In genomic region chr11:102317298-102317900, GRCm38 (mm10) we compare ENCODE assay signal across 7 mouse cellular contexts. TPM values are rescaled to one million over a fixed set of nuclear protein-coding genes. Genes with fewer than 3 reads are reported as not detected.
DNase-seq lines count a peak whose midpoint lies in the region; ATAC-seq and TF ChIP-seq lines count a peak whose summit lies in the region.

No protein-coding gene starts in this region.

- peak; percentile 15 for ATAC-seq in forebrain, embryonic 12.5 days (ENCODE audit: low FRiP score)
- ATAC-seq in hindbrain, embryonic 11.5 days (ENCODE audit: low FRiP score) = peak; percentile 21; the same call in 1 of the 2 replicates

- H3K27ac ChIP-seq in ES-E14 (ENCODE audit: insufficient read depth, low read depth, low read length, poor library complexity, severe bottlenecking) = peak overlapping the region; percentile 97
- H3K27ac ChIP-seq in bone marrow, adult 2 months (ENCODE audit: control insufficient read depth, insufficient read depth, low read depth, low read length, poor library complexity) = peak overlapping the region; percentile 99
- peak overlapping the region; percentile 98 for H3K27ac ChIP-seq in forebrain, embryonic 12.5 days
- peak overlapping the region; percentile 99 for H3K27ac ChIP-seq in hindbrain, embryonic 11.5 days (ENCODE audit: low read depth, low read length)
- H3K27ac ChIP-seq in limb, embryonic 10.5 days = peak overlapping the region; percentile 100
- peak overlapping the region; percentile 100 for H3K27ac ChIP-seq in midbrain, embryonic 10.5 days (replicated peaks)

- H3K9me3 ChIP-seq in ES-E14 (ENCODE audit: control insufficient read depth, insufficient read depth, low read depth, low read length) = no peaks in the 10 kb centered on the region
- H3K9me3 ChIP-seq in forebrain, embryonic 12.5 days = no peaks in the 10 kb centered on the region
- H3K9me3 ChIP-seq in hindbrain, embryonic 11.5 days (ENCODE audit: control insufficient read depth, low read length) = no peaks in the 10 kb centered on the region
- H3K9me3 ChIP-seq in limb, embryonic 10.5 days (replicated peaks) = no peaks in the 10 kb centered on the region
- no peaks in the 10 kb centered on the region for H3K9me3 ChIP-seq in midbrain, embryonic 10.5 days (replicated peaks)

- peaks cover 4% of the 10 kb centered on the region; the same call in 1 of the 2 replicates for H3K27me3 ChIP-seq in forebrain, embryonic 12.5 days
- no peaks in the 10 kb centered on the region for H3K27me3 ChIP-seq in hindbrain, embryonic 11.5 days (ENCODE audit: control insufficient read depth, insufficient read depth, low read length)
- no peaks in the 10 kb centered on the region for H3K27me3 ChIP-seq in limb, embryonic 10.5 days (ENCODE audit: low read depth, poor library complexity, severe bottlenecking)
- 0 out of 2 replicates have a peak, but pooled peaks cover 5% of the 10 kb centered on the region for H3K27me3 ChIP-seq in midbrain, embryonic 10.5 days (ENCODE audit: low read depth, poor library complexity, severe bottlenecking)

- WGBS in bone marrow, adult 2 months = under 1% methylated on average over 86 of the region's 87 CpGs
- WGBS in forebrain, embryonic 12.5 days = under 1% methylated on average over 63 of the region's 87 CpGs
- WGBS in hindbrain, embryonic 11.5 days = under 1% methylated on average over 53 of the region's 87 CpGs
- WGBS in limb, embryonic 10.5 days = under 1% methylated on average over 77 of the region's 87 CpGs
- under 1% methylated on average over 74 of the region's 87 CpGs for WGBS in midbrain, embryonic 10.5 days

- in situ Hi-C loops in ES-E14 (cut with MboI; ENCODE audit: low sequenced_read_pairs in 2 of 2, unreplicated experiment in 2 of 2) = no loop called here

- peak overlapping the region; percentile 91 to 95 for H3K4me3 ChIP-seq in ES-E14 (ENCODE audit: insufficient read depth in 1 of 2, low read depth in 1 of 2, low read length in 2 of 2, poor library complexity in 1 of 2, severe bottlenecking in 1 of 2)
- H3K4me3 ChIP-seq in bone marrow, adult 2 months (replicated peaks; ENCODE audit: control insufficient read depth, low read depth, low read length) = peak overlapping the region; percentile 89
- peak overlapping the region; percentile 89 for H3K4me3 ChIP-seq in forebrain, embryonic 12.5 days (replicated peaks)
- peak overlapping the region; percentile 100 for H3K4me3 ChIP-seq in hindbrain, embryonic 11.5 days (ENCODE audit: low read depth, low read length)
- peak overlapping the region; percentile 100 for H3K4me3 ChIP-seq in limb, embryonic 10.5 days
- H3K4me3 ChIP-seq in midbrain, embryonic 10.5 days = peak overlapping the region; percentile 100

- TF ChIP-seq POLR2A in bone marrow, adult 2 months (IDR thresholded peaks at IDR 0.05; ENCODE audit: borderline replicate concordance, control insufficient read depth, low read depth, low read length) = no peak

- DNase-seq in ES-E14 (ENCODE audit: low read depth, low spot score) = no peak
- DNase-seq in hindbrain, embryonic 11.5 days (ENCODE audit: low spot score) = peak; percentile 83
- DNase-seq in limb, embryonic 10.5 days (ENCODE audit: low spot score) = peak; percentile 80
- DNase-seq in midbrain, embryonic 10.5 days (ENCODE audit: low spot score) = peak; percentile 74
- peak; percentile 49 to 66 for DNase-seq in spleen, postnatal 14 days (ENCODE audit: low spot score in 2 of 2)

- H3K4me2 ChIP-seq in forebrain, embryonic 12.5 days = peak overlapping the region; percentile 83
- peak overlapping the region; percentile 90 for H3K4me2 ChIP-seq in hindbrain, embryonic 11.5 days (replicated peaks; ENCODE audit: low read depth, low read length)

- H3K4me1 ChIP-seq in ES-E14 (ENCODE audit: control insufficient read depth in 2 of 2, insufficient read depth in 2 of 2, low read length in 2 of 2, poor library complexity in 1 of 2) = peaks cover 1 to 19% of the 10 kb centered on the region in 2 experiments; a peak in 2 of 4 replicates
- H3K4me1 ChIP-seq in bone marrow, adult 2 months (ENCODE audit: control insufficient read depth, insufficient read depth, low read length) = peaks cover 5% of the 10 kb centered on the region
- peaks cover 22% of the 10 kb centered on the region for H3K4me1 ChIP-seq in forebrain, embryonic 12.5 days
- peaks cover 2% of the 10 kb centered on the region; the same call in 1 of the 2 replicates for H3K4me1 ChIP-seq in hindbrain, embryonic 11.5 days (replicated peaks; ENCODE audit: control insufficient read depth, insufficient read depth, low read length)
- H3K4me1 ChIP-seq in limb, embryonic 10.5 days = peaks cover 35% of the 10 kb centered on the region
- peaks cover 38% of the 10 kb centered on the region for H3K4me1 ChIP-seq in midbrain, embryonic 10.5 days

- peaks cover 31% of the 10 kb centered on the region for H3K36me3 ChIP-seq in ES-E14 (ENCODE audit: control insufficient read depth, insufficient read depth, low read length, poor library complexity, severe bottlenecking)
- H3K36me3 ChIP-seq in forebrain, embryonic 12.5 days (replicated peaks) = peaks cover 33% of the 10 kb centered on the region
- H3K36me3 ChIP-seq in hindbrain, embryonic 11.5 days (ENCODE audit: control insufficient read depth, insufficient read depth, low read length) = 0 out of 2 replicates have a peak, but pooled peaks cover 3% of the 10 kb centered on the region
- peaks cover 35% of the 10 kb centered on the region for H3K36me3 ChIP-seq in limb, embryonic 10.5 days
- H3K36me3 ChIP-seq in midbrain, embryonic 10.5 days = peaks cover 33% of the 10 kb centered on the region

- H3K9ac ChIP-seq in ES-E14 (ENCODE audit: insufficient read depth, low read depth, low read length, poor library complexity, severe bottlenecking) = peak overlapping the region; percentile 99
- H3K9ac ChIP-seq in forebrain, embryonic 12.5 days = peak overlapping the region; percentile 100
- peak overlapping the region; percentile 100 for H3K9ac ChIP-seq in hindbrain, embryonic 11.5 days (ENCODE audit: low read depth, low read length)

- TF ChIP-seq CTCF in bone marrow, adult 2 months (IDR thresholded peaks at IDR 0.05; ENCODE audit: control insufficient read depth, insufficient read depth, low read length) = no peak

TF ChIP-seq in ES-E14, 5 proteins besides CTCF, POLR2A, EP300 and RAD21:
- no peak for TF ChIP-seq ZNF384 (IDR thresholded peaks at IDR 0.05; ENCODE audit: low read depth, low read length)
- TF ChIP-seq HCFC1 (IDR thresholded peaks at IDR 0.05; ENCODE audit: borderline replicate concordance, insufficient read depth, low read length) = no peak
- no peak for TF ChIP-seq CHD2 (IDR thresholded peaks at IDR 0.05; ENCODE audit: low read depth, low read length)
- no peak for TF ChIP-seq ZC3H11A (IDR thresholded peaks at IDR 0.05; ENCODE audit: borderline replicate concordance, low read depth, low read length)
- TF ChIP-seq MAFK (IDR thresholded peaks at IDR 0.05; ENCODE audit: insufficient read depth, low read depth, low read length) = no peak

RNA-seq across cellular contexts. Expression of gene Ubtf, which starts 2.1 kb away (rescaled TPM):
- 138 and 155 TPM in 2 replicates for total RNA-seq in ES-E14 (2012; rRNA removed)
- 95.0 and 126 TPM in 2 replicates for polyA plus RNA-seq in bone marrow, adult 2 months (2011; ENCODE audit: insufficient read depth, insufficient read length, low replicate concordance, missing spikeins)
- polyA plus RNA-seq in forebrain, embryonic 12.5 days (2016; fragmentation: Nextera tagmentation; extraction: Ambion mirVana) = 111 and 121 TPM in 2 replicates
- polyA plus RNA-seq in hindbrain, embryonic 11.5 days (2014; fragmentation: Nextera tagmentation; extraction: Ambion mirVana) = 82.1 and 83.4 TPM in 2 replicates
- 102 and 108 TPM in 2 replicates for polyA plus RNA-seq in limb, embryonic 10.5 days (2016; fragmentation: Nextera tagmentation; extraction: Ambion mirVana)
- polyA plus RNA-seq in midbrain, embryonic 10.5 days (2016; fragmentation: Nextera tagmentation; extraction: Ambion mirVana) = 89.6 and 90.3 TPM in 2 replicates

RNA-seq across cellular contexts. Expression of gene Atxn7l3, which starts 21.0 kb away (rescaled TPM):
- 55.4 and 60.4 TPM in 2 replicates for total RNA-seq in ES-E14 (2012; rRNA removed)
- 18.3 and 30.4 TPM in 2 replicates for polyA plus RNA-seq in bone marrow, adult 2 months (2011; ENCODE audit: insufficient read depth, insufficient read length, low replicate concordance, missing spikeins)
- polyA plus RNA-seq in forebrain, embryonic 12.5 days (2016; fragmentation: Nextera tagmentation; extraction: Ambion mirVana) = 22.4 and 22.6 TPM in 2 replicates
- 17.5 and 22.0 TPM in 2 replicates for polyA plus RNA-seq in hindbrain, embryonic 11.5 days (2014; fragmentation: Nextera tagmentation; extraction: Ambion mirVana)
- polyA plus RNA-seq in limb, embryonic 10.5 days (2016; fragmentation: Nextera tagmentation; extraction: Ambion mirVana) = 16.6 and 20.1 TPM in 2 replicates
- 13.9 and 16.5 TPM in 2 replicates for polyA plus RNA-seq in midbrain, embryonic 10.5 days (2016; fragmentation: Nextera tagmentation; extraction: Ambion mirVana)

RNA-seq across cellular contexts. Expression of gene Tmub2, which starts 32.7 kb away (rescaled TPM):
- 33.0 and 37.2 TPM in 2 replicates for total RNA-seq in ES-E14 (2012; rRNA removed)
- 20.4 and 36.9 TPM in 2 replicates for polyA plus RNA-seq in bone marrow, adult 2 months (2011; ENCODE audit: insufficient read depth, insufficient read length, low replicate concordance, missing spikeins)
- 53.9 and 55.9 TPM in 2 replicates for polyA plus RNA-seq in forebrain, embryonic 12.5 days (2016; fragmentation: Nextera tagmentation; extraction: Ambion mirVana)
- polyA plus RNA-seq in hindbrain, embryonic 11.5 days (2014; fragmentation: Nextera tagmentation; extraction: Ambion mirVana) = 64.0 and 65.2 TPM in 2 replicates
- 37.3 and 44.0 TPM in 2 replicates for polyA plus RNA-seq in limb, embryonic 10.5 days (2016; fragmentation: Nextera tagmentation; extraction: Ambion mirVana)
- 51.3 and 60.5 TPM in 2 replicates for polyA plus RNA-seq in midbrain, embryonic 10.5 days (2016; fragmentation: Nextera tagmentation; extraction: Ambion mirVana)

RNA-seq across cellular contexts. Expression of gene Slc4a1, which starts 48.6 kb away (rescaled TPM):
- total RNA-seq in ES-E14 (2012; rRNA removed) = 0.18 and 0.21 TPM in 2 replicates
- 762 and 950 TPM in 2 replicates for polyA plus RNA-seq in bone marrow, adult 2 months (2011; ENCODE audit: insufficient read depth, insufficient read length, low replicate concordance, missing spikeins)
- 21.2 and 25.7 TPM in 2 replicates for polyA plus RNA-seq in forebrain, embryonic 12.5 days (2016; fragmentation: Nextera tagmentation; extraction: Ambion mirVana)
- 25.8 and 28.1 TPM in 2 replicates for polyA plus RNA-seq in hindbrain, embryonic 11.5 days (2014; fragmentation: Nextera tagmentation; extraction: Ambion mirVana)
- polyA plus RNA-seq in limb, embryonic 10.5 days (2016; fragmentation: Nextera tagmentation; extraction: Ambion mirVana) = 34.5 and 37.2 TPM in 2 replicates
- 33.8 and 33.9 TPM in 2 replicates for polyA plus RNA-seq in midbrain, embryonic 10.5 days (2016; fragmentation: Nextera tagmentation; extraction: Ambion mirVana)

RNA-seq across cellular contexts. Expression of gene Asb16, which starts 48.9 kb away (rescaled TPM):
- total RNA-seq in ES-E14 (2012; rRNA removed) = 0.98 and 1.0 TPM in 2 replicates
- 0.52 TPM in 1 of 2 replicates, not detected in the other for polyA plus RNA-seq in bone marrow, adult 2 months (2011; ENCODE audit: insufficient read depth, insufficient read length, low replicate concordance, missing spikeins)
- not detected in 2 replicates for polyA plus RNA-seq in forebrain, embryonic 12.5 days (2016; fragmentation: Nextera tagmentation; extraction: Ambion mirVana)
- polyA plus RNA-seq in hindbrain, embryonic 11.5 days (2014; fragmentation: Nextera tagmentation; extraction: Ambion mirVana) = 0.06 and 0.08 TPM in 2 replicates
- polyA plus RNA-seq in limb, embryonic 10.5 days (2016; fragmentation: Nextera tagmentation; extraction: Ambion mirVana) = 0.06 and 0.08 TPM in 2 replicates
- 0.05 TPM in 1 of 2 replicates, not detected in the other for polyA plus RNA-seq in midbrain, embryonic 10.5 days (2016; fragmentation: Nextera tagmentation; extraction: Ambion mirVana)
